Comparison of ENCODE assay signal across 16 mouse cellular contexts in genomic region chr2:65436917-65437316, GRCm38 (mm10).
"Had no signal": no experiment of that assay in that cellular context is flagged by ENCODE, and none has a peak within 500 bp of the region (broad histone marks: within the 10 kb centered on the region; RNA-seq: fewer than 3 reads in every experiment).

No protein-coding gene starts in this region.

- DNase-seq: heart, postnatal 10 days; heart, postnatal 14 days; heart, postnatal 36 days; heart, postnatal 4 days; kidney, adult 11 months; kidney, adult 18-20 months; kidney, adult 2 months; kidney, adult 8-10 months; kidney, adult 9 months; kidney, postnatal 10 days; kidney, postnatal 14 days; kidney, postnatal 25 days; kidney, postnatal 36 days; kidney, postnatal 4 days; layer of hippocampus, adult 9-11 months; layer of hippocampus, postnatal 36 days had no signal
